Mouse (Mus musculus) bone marrow macrophage, adult 2 months (primary cell): Measurements from ENCODE around the gene Ltbr.

Source experiments
- CTCF ChIP-seq: IDR thresholded peaks from 2 replicates; pipeline ENCODE4 v1.5.1; 2012; ENCODE audit warnings: low read depth, mild to moderate bottlenecking, low read length, moderate library complexity
- POLR2A ChIP-seq: IDR thresholded peaks from 2 replicates; pipeline ENCODE4 v1.6.1; 2012; ENCODE audit warnings: mild to moderate bottlenecking, low read depth, low read length, borderline replicate concordance

GRCm38 (mm10) chr6:125292256-125292655 is 21.4 kb downstream of the Ltbr start:
- no peak for TF ChIP-seq POLR2A
- no peak for TF ChIP-seq CTCF
